Mouse (Mus musculus) heart, embryonic 16.5 days (tissue): Measurements from ENCODE around the gene Gm14137. TPM values are rescaled to one million over a fixed set of nuclear protein-coding genes. Genes with fewer than 3 reads are reported as not detected.
A peak's percentile ranks its signal among the peaks of the same experiment; 100 is the strongest.

Experiments
- ATAC-seq: fragments of 200-750 bp; cut with Nextera tagmentation; replicated peaks from 2 replicates; pipeline ENCODE4 v1.8.0; 2017; ENCODE audit warnings: moderate number of reproducible peaks; ENCODE audit not compliant: insufficient read depth, low FRiP score; ENCODE audit errors: extremely low read depth
- H3K27ac ChIP-seq: fragments of 300-500 bp; sonication (generic); 2 replicates; pipeline ENCODE4 v1.5.1; 2014; ENCODE audit warnings: mild to moderate bottlenecking, low read length, control low read depth, moderate library complexity
- H3K27me3 ChIP-seq: fragments of 300-500 bp; sonication (generic); 2 replicates; pipeline ENCODE4 v1.6.1; 2014; ENCODE audit warnings: low read length, mixed read lengths; ENCODE audit not compliant: control insufficient read depth, insufficient read depth
- H3K36me3 ChIP-seq: fragments of 300-500 bp; sonication (generic); 2 replicates; pipeline ENCODE4 v1.6.1; 2014; ENCODE audit not compliant: control insufficient read depth, insufficient read depth
- H3K4me1 ChIP-seq: fragments of 300-500 bp; sonication (generic); 2 replicates; pipeline ENCODE4 v1.6.1; 2014; ENCODE audit warnings: low read length, mixed read lengths; ENCODE audit not compliant: control insufficient read depth, insufficient read depth
- H3K4me2 ChIP-seq: fragments of 300-500 bp; sonication (generic); 2 replicates; pipeline ENCODE4 v1.6.1; 2014; ENCODE audit warnings: low read depth, mild to moderate bottlenecking, control low read depth, low read length
- H3K4me3 ChIP-seq: fragments of 300-500 bp; sonication (generic); 2 replicates; pipeline ENCODE4 v1.5.1; 2014; ENCODE audit warnings: mild to moderate bottlenecking, control low read depth, low read length
- H3K9ac ChIP-seq: fragments of 300-500 bp; sonication (generic); 2 replicates; pipeline ENCODE4 v1.6.1; 2014; ENCODE audit warnings: low read length, control low read depth
- H3K9me3 ChIP-seq: fragments of 300-500 bp; sonication (generic); replicated peaks from 2 replicates; pipeline ENCODE4 v1.6.1; 2016; ENCODE audit warnings: low read length; ENCODE audit not compliant: control insufficient read depth
- WGBS: fragments of 180-500 bp; shearing (Covaris S2); extraction: QIAGEN DNeasy Blood & Tissue Kit; methylation state at CpG from one replicate; pipeline ENCODE4 v1.1.7; 2014; 5-methylcytosine and 5-hydroxymethylcytosine counted together
- polyA plus RNA-seq: library from polyadenylated mRNA; unstranded; fragments of >200 nt; fragmentation: Nextera tagmentation; extraction: Ambion mirVana; gene quantifications from 2 replicates; pipeline ENCODE4 v1.2.1, GENCODE M21; 2015

Gene Gm14137
- polyA plus RNA-seq, 1 experiment from 2014 or later: 0.46 TPM

DNA sequence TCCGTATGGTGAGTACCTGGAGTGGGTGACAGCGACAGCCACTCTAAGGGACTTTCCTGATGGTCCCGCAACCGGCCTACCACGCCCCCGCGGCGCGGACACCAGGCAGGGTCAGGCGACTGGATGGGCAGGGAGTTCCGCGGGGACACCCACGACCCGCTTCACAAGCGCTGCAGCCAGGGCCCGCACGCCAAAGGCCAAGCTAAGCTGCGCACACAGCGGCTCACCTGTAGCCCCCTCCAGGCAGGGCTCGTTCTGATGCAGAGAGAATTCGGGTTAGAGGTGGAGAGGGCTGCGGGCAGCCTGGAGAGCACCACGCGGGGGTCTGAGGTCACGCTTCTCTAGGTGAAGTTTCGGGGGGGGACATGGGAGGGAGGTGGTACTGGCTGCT, 6.4 kb upstream of the Gm14137 start:
- H3K4me2 ChIP-seq: peak overlapping the region; percentile 99
- peaks cover 21% of the 10 kb centered on the region for H3K4me1 ChIP-seq
- H3K9me3 ChIP-seq: no peaks in the 10 kb centered on the region
- no peak overlapping the region for H3K27ac ChIP-seq
- H3K36me3 ChIP-seq: no peaks in the 10 kb centered on the region
- H3K27me3 ChIP-seq: 0 out of 2 replicates have a peak, but pooled peaks cover 2% of the 10 kb centered on the region
- H3K9ac ChIP-seq: peak overlapping the region; percentile 74
- peak overlapping the region; percentile 66 for H3K4me3 ChIP-seq
- no peak for ATAC-seq
- WGBS: 6% methylated on average over 26 of the region's 26 CpGs

GRCm38 (mm10) chr2:119170282-119170681, 4.0 kb upstream of the Gm14137 start:
- Histone ChIP-seq H3K4me2 (no peak overlapping the region), H3K4me3 (no peak overlapping the region), H3K4me1 (peaks cover 27% of the 10 kb centered on the region), H3K36me3 (no peaks in the 10 kb centered on the region), H3K27ac (no peak overlapping the region), H3K9me3 (no peaks in the 10 kb centered on the region), H3K27me3 (0 out of 2 replicates have a peak, but pooled peaks cover 2% of the 10 kb centered on the region), H3K9ac (no peak overlapping the region)
- WGBS: 74% methylated on average over 2 of the region's 2 CpGs
- ATAC-seq: no peak

DNA sequence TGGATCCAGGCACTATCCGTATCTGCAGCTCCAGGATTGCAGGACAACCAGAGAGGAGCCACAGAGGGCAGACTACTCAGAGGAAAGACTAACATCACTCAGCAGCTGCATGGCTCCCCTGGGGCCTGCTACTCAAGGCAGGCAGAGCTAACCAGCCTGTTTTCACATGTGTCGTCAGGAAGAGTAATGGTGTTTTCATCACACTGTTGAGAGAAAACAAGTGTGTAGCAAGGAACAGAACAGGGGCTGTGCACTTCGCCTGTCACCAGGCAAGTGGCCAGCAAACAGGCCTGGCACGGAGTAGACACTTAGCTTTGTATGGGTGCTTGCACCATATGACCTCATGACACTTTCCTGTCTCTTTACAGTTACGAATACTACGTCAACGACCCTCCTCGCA, 2.7 kb upstream of the Gm14137 start:
- no peaks in the 10 kb centered on the region for H3K9me3 ChIP-seq
- no peak overlapping the region for H3K4me3 ChIP-seq
- 38% methylated on average over 8 of the region's 8 CpGs for WGBS
- peaks cover 25% of the 10 kb centered on the region for H3K4me1 ChIP-seq
- H3K4me2 ChIP-seq: no peak overlapping the region
- H3K9ac ChIP-seq: no peak overlapping the region
- H3K27ac ChIP-seq: no peak overlapping the region
- 0 out of 2 replicates have a peak, but pooled peaks cover 2% of the 10 kb centered on the region for H3K27me3 ChIP-seq
- no peaks in the 10 kb centered on the region for H3K36me3 ChIP-seq
- no peak for ATAC-seq

- Histone ChIP-seq H3K36me3 (no peaks in the 10 kb centered on the region), H3K4me2 (0 out of 2 replicates have a peak overlapping the region, but pooled peaks have one; percentile 54), H3K27ac (no peak overlapping the region), H3K4me3 (no peak overlapping the region), H3K9ac (no peak overlapping the region), H3K27me3 (0 out of 2 replicates have a peak, but pooled peaks cover 2% of the 10 kb centered on the region), H3K4me1 (peaks cover 19% of the 10 kb centered on the region), H3K9me3 (no peaks in the 10 kb centered on the region)
- 83% methylated on average over 7 of the region's 7 CpGs for WGBS
- ATAC-seq: no peak
These were observed 1.9 kb upstream of the Gm14137 start for GRCm38 (mm10) chr2:119172446-119172845.

DNA sequence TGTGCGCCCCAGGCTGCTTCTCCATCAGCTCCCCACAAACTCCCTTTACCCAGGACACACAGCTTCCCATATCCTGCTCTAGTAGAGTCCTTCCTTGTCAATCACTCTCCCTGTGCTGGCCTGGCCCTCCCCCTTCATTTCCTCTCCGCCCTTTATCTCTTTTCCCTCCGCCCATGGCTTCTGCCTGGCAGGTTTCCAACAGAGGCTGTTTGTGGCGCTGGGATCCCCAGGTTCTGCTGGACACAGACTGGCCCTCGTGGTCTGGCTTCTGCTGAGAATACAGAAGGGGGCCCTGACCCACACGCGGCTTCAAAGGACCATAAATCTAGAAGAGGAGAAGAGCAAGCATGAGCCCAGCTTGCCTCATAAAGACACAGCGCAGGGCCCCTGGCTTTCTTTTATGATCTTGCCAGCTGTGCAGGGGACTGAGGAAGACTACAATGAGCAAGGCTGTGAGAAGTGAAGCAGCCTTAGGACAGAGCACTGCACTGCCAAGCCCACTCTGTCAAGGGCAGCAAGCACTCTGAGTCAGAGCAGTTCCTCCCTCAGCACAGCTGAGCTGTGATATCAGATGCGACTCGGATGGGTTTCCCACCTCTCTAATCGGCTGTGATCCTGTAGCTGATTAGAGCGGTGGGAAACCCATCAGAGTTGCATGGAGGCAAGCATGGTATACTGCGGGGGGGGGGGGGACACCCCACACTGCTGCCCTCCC, 1.3 kb upstream of the Gm14137 start:
- ATAC-seq: peak; percentile 81
- Histone ChIP-seq H3K27ac (peak overlapping the region; percentile 46; the same call in 1 of the 2 replicates), H3K9ac (0 out of 2 replicates have a peak overlapping the region, but pooled peaks have one; percentile 12), H3K4me2 (peak overlapping the region; percentile 54), H3K4me3 (no peak overlapping the region; the same call in 1 of the 2 replicates), H3K27me3 (0 out of 2 replicates have a peak, but pooled peaks cover 2% of the 10 kb centered on the region), H3K9me3 (no peaks in the 10 kb centered on the region), H3K36me3 (no peaks in the 10 kb centered on the region), H3K4me1 (peaks cover 16% of the 10 kb centered on the region)
- WGBS: 10% methylated on average over 13 of the region's 13 CpGs

GRCm38 (mm10) chr2:119174866-119175265, 557 bp downstream of the Gm14137 start:
- 0 out of 2 replicates have a peak, but pooled peaks cover 2% of the 10 kb centered on the region for H3K36me3 ChIP-seq
- ATAC-seq: no peak
- peaks cover 15% of the 10 kb centered on the region for H3K4me1 ChIP-seq
- no peaks in the 10 kb centered on the region for H3K9me3 ChIP-seq
- H3K9ac ChIP-seq: no peak overlapping the region
- H3K27ac ChIP-seq: no peak overlapping the region
- no peak overlapping the region for H3K4me3 ChIP-seq
- 62% methylated on average over 14 of the region's 14 CpGs for WGBS
- H3K4me2 ChIP-seq: no peak overlapping the region
- no peaks in the 10 kb centered on the region for H3K27me3 ChIP-seq

DNA sequence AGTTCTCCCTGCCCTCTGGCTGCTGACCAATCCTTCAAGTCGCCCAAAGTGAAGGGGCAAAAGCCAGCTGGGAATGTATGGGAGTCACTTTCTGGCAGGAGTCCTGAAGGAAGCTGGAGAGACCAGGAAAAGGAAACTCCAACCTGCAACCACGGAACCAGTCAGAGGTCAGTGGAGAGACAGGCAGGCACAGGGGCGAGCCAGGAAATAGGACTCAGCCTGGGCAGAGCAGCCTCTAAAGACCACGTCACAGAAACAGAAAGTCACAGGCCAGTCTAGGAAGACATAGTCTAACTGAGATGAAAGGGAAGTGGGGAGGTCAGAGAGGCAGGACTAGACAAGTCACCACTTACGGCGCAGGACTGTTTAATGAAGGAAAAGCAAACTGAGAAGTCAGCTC, 1.3 kb downstream of the Gm14137 start:
- no peak for ATAC-seq
- no peaks in the 10 kb centered on the region for H3K27me3 ChIP-seq
- H3K4me3 ChIP-seq: no peak overlapping the region
- peaks cover 5% of the 10 kb centered on the region; the same call in 1 of the 2 replicates for H3K36me3 ChIP-seq
- H3K27ac ChIP-seq: no peak overlapping the region
- peaks cover 15% of the 10 kb centered on the region for H3K4me1 ChIP-seq
- no peaks in the 10 kb centered on the region for H3K9me3 ChIP-seq
- 57% methylated on average over 6 of the region's 6 CpGs for WGBS
- H3K9ac ChIP-seq: no peak overlapping the region
- H3K4me2 ChIP-seq: no peak overlapping the region

- 69% methylated on average over 3 of the region's 3 CpGs for WGBS
- no peak overlapping the region for H3K4me3 ChIP-seq
- H3K27ac ChIP-seq: no peak overlapping the region
- H3K9ac ChIP-seq: no peak overlapping the region
- no peaks in the 10 kb centered on the region for H3K27me3 ChIP-seq
- no peak overlapping the region for H3K4me2 ChIP-seq
- no peaks in the 10 kb centered on the region for H3K9me3 ChIP-seq
- H3K36me3 ChIP-seq: peaks cover 6% of the 10 kb centered on the region; the same call in 1 of the 2 replicates
- no peak for ATAC-seq
- peaks cover 12% of the 10 kb centered on the region for H3K4me1 ChIP-seq
These were observed 2.5 kb downstream of the Gm14137 start for GRCm38 (mm10) chr2:119176761-119177160.

- ATAC-seq: no peak
- 91% methylated on average over 5 of the region's 5 CpGs for WGBS
- no peaks in the 10 kb centered on the region for H3K9me3 ChIP-seq
These were observed 3.2 kb downstream of the Gm14137 start for GRCm38 (mm10) chr2:119177384-119177939.

More at GRCm38 (mm10) chr2:119177384-119177939, 3.2 kb downstream of the Gm14137 start:
- Histone ChIP-seq H3K4me3 (no peak overlapping the region), H3K36me3 (peaks cover 6% of the 10 kb centered on the region; the same call in 1 of the 2 replicates), H3K4me1 (peaks cover 8% of the 10 kb centered on the region), H3K9ac (no peak overlapping the region), H3K27me3 (no peaks in the 10 kb centered on the region), H3K4me2 (no peak overlapping the region), H3K27ac (no peak overlapping the region)
